Mouse (Mus musculus): Measurements from ENCODE around the gene Acap1.

DNA sequence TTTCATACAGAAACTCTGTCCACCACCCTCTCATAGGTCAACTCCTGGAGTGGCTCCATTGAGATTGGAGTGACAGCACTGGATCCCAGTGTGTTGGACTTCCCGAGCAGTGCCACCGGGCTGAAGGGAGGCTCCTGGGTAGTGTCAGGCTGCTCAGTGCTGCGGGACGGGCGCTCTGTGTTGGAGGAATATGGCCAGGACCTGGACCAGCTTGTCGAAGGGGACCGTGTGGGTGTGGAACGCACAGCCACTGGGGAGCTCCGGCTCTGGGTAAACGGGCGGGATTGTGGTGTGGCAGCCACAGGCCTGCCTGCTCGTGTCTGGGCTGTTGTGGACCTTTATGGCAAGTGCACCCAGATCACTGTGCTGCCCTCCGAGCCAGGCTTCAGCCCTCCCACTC, 7.6 kb upstream of the Acap1 start:
- TF ChIP-seq EP300 (IDR thresholded peaks at IDR 0.05; ENCODE audit: low read depth) (no peak), CTCF (IDR thresholded peaks at IDR 0.05; ENCODE audit: low read depth) (no peak)

Measured in liver, embryonic 14.5 days (tissue).